Mouse (Mus musculus): ENCODE data around the gene Pde2a. TPM values are rescaled to one million over a fixed set of nuclear protein-coding genes. Genes with fewer than 3 reads are reported as not detected.

The Pde2a gene
- total RNA-seq, 1 experiment from 2014 or later, result 54.4 TPM

GRCm38 (mm10) chr7:101464927-101465326 lies 43.4 kb downstream of the Pde2a start:
- ATAC-seq (replicated peaks; ENCODE audit: insufficient number of reproducible peaks, low FRiP score, low TSS enrichment, poor library complexity, severe bottlenecking), result no peak

GRCm38 (mm10) chr7:101465392-101465791 lies 43.9 kb downstream of the Pde2a start:
- ATAC-seq (replicated peaks; ENCODE audit: insufficient number of reproducible peaks, low FRiP score, low TSS enrichment, poor library complexity, severe bottlenecking), result no peak

GRCm38 (mm10) chr7:101465850-101466580 lies 44.5 kb downstream of the Pde2a start:
- peak; percentile 71 for ATAC-seq (replicated peaks; ENCODE audit: insufficient number of reproducible peaks, low FRiP score, low TSS enrichment, poor library complexity, severe bottlenecking)

- ATAC-seq (replicated peaks; ENCODE audit: insufficient number of reproducible peaks, low FRiP score, low TSS enrichment, poor library complexity, severe bottlenecking), result peak; percentile 64
These were observed 45.1 kb downstream of the Pde2a start for GRCm38 (mm10) chr7:101466581-101467081.

GRCm38 (mm10) chr7:101471423-101471822 lies 49.9 kb downstream of the Pde2a start:
- no peak for ATAC-seq (replicated peaks; ENCODE audit: insufficient number of reproducible peaks, low FRiP score, low TSS enrichment, poor library complexity, severe bottlenecking)

- ATAC-seq (replicated peaks; ENCODE audit: insufficient number of reproducible peaks, low FRiP score, low TSS enrichment, poor library complexity, severe bottlenecking), result no peak
These were observed 50.5 kb downstream of the Pde2a start for GRCm38 (mm10) chr7:101471968-101472480.

- ATAC-seq (replicated peaks; ENCODE audit: insufficient number of reproducible peaks, low FRiP score, low TSS enrichment, poor library complexity, severe bottlenecking), result no peak
These were observed 51.4 kb downstream of the Pde2a start for GRCm38 (mm10) chr7:101472598-101473558.

GRCm38 (mm10) chr7:101474399-101474811 lies 52.9 kb downstream of the Pde2a start:
- no peak for ATAC-seq (replicated peaks; ENCODE audit: insufficient number of reproducible peaks, low FRiP score, low TSS enrichment, poor library complexity, severe bottlenecking)

GRCm38 (mm10) chr7:101476028-101476427 lies 54.5 kb downstream of the Pde2a start:
- ATAC-seq (replicated peaks; ENCODE audit: insufficient number of reproducible peaks, low FRiP score, low TSS enrichment, poor library complexity, severe bottlenecking), result no peak

- no peak for ATAC-seq (replicated peaks; ENCODE audit: insufficient number of reproducible peaks, low FRiP score, low TSS enrichment, poor library complexity, severe bottlenecking)
These were observed 55.0 kb downstream of the Pde2a start for GRCm38 (mm10) chr7:101476493-101476892.

- ATAC-seq (replicated peaks; ENCODE audit: insufficient number of reproducible peaks, low FRiP score, low TSS enrichment, poor library complexity, severe bottlenecking), result no peak
These were observed 55.7 kb downstream of the Pde2a start for GRCm38 (mm10) chr7:101477200-101477599.

GRCm38 (mm10) chr7:101478099-101478498 lies 56.6 kb downstream of the Pde2a start:
- ATAC-seq (replicated peaks; ENCODE audit: insufficient number of reproducible peaks, low FRiP score, low TSS enrichment, poor library complexity, severe bottlenecking), result no peak

GRCm38 (mm10) chr7:101479841-101480240 lies 58.4 kb downstream of the Pde2a start:
- no peak for ATAC-seq (replicated peaks; ENCODE audit: insufficient number of reproducible peaks, low FRiP score, low TSS enrichment, poor library complexity, severe bottlenecking)

- ATAC-seq (replicated peaks; ENCODE audit: insufficient number of reproducible peaks, low FRiP score, low TSS enrichment, poor library complexity, severe bottlenecking), result no peak
These were observed 59.2 kb downstream of the Pde2a start for GRCm38 (mm10) chr7:101480671-101481070.

- ATAC-seq (replicated peaks; ENCODE audit: insufficient number of reproducible peaks, low FRiP score, low TSS enrichment, poor library complexity, severe bottlenecking), result no peak
These were observed 60.5 kb downstream of the Pde2a start for GRCm38 (mm10) chr7:101481872-101482498.

- peak; percentile 30; the same call in 1 of the 2 replicates for ATAC-seq (replicated peaks; ENCODE audit: insufficient number of reproducible peaks, low FRiP score, low TSS enrichment, poor library complexity, severe bottlenecking)
These were observed 61.1 kb downstream of the Pde2a start for GRCm38 (mm10) chr7:101482499-101483081.

GRCm38 (mm10) chr7:101483498-101484115 lies 62.1 kb downstream of the Pde2a start:
- ATAC-seq (replicated peaks; ENCODE audit: insufficient number of reproducible peaks, low FRiP score, low TSS enrichment, poor library complexity, severe bottlenecking), result no peak

GRCm38 (mm10) chr7:101487102-101487501 lies 65.6 kb downstream of the Pde2a start:
- no peak for ATAC-seq (replicated peaks; ENCODE audit: insufficient number of reproducible peaks, low FRiP score, low TSS enrichment, poor library complexity, severe bottlenecking)

Data from monocyte, adult 5-6 weeks (primary cell).